Mouse (Mus musculus): ENCODE results near the gene Polrmt. TPM values are rescaled to one million over a fixed set of nuclear protein-coding genes. Genes with fewer than 3 reads are reported as not detected.
A peak's percentile ranks its signal among the peaks of the same experiment; 100 is the strongest.
"Not testable (repeated sequence)": the region's sequence is repeated elsewhere in the genome, so short reads cannot be mapped to it uniquely, and the experiment has no call there.

Polrmt gene
- total RNA-seq, 2 experiments from 2014 or later: 50.1 to 52.6 TPM

- DNase-seq: no peak
These were observed 38.6 kb downstream of the Polrmt start for GRCm38 (mm10) chr10:79707759-79708158.

DNA sequence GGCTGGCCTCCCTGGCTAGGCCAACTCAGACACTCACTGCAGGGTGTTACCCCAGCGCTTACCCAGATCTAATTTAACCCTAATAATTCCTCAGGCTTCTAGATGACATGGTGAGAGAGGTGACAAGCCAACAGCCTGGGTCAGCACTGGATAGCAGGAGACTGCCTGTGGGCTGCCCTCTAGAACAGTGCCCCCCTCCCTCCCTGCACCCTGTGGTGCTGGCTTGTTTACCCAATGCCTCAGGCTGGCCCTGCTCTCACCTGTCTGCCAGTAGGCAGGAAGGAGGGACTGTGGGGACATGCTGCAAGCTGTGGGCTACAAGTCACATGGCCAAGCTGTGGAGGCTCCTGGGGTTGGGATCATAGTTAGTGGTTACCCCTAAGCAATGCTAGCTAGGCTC, 39.2 kb downstream of the Polrmt start:
- DNase-seq: no peak

GRCm38 (mm10) chr10:79706406-79707094, 39.8 kb downstream of the Polrmt start:
- DNase-seq: no peak

DNA sequence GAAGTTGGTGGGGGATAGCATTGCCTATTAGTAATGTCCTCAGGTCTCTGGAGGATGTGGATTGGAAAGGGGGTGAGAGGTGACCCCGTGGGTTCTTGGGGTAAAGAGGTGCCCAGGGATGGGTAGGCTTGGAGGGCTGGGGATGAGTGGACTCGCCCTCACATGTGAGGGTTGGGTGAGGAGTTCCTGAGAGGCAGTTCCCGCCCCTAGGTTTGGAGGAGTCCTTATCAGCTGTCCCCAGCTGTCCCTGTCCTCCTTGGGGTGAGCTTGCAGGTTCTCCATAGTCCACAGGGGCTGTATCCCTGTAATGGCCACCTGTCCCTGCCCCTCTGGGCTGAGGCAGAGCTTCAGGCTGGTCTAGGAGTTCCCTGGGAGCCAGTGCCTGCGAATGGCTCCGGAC, 40.4 kb downstream of the Polrmt start:
- no peak for DNase-seq

- DNase-seq: no peak
These were observed 41.4 kb downstream of the Polrmt start for GRCm38 (mm10) chr10:79704970-79705360.

DNA sequence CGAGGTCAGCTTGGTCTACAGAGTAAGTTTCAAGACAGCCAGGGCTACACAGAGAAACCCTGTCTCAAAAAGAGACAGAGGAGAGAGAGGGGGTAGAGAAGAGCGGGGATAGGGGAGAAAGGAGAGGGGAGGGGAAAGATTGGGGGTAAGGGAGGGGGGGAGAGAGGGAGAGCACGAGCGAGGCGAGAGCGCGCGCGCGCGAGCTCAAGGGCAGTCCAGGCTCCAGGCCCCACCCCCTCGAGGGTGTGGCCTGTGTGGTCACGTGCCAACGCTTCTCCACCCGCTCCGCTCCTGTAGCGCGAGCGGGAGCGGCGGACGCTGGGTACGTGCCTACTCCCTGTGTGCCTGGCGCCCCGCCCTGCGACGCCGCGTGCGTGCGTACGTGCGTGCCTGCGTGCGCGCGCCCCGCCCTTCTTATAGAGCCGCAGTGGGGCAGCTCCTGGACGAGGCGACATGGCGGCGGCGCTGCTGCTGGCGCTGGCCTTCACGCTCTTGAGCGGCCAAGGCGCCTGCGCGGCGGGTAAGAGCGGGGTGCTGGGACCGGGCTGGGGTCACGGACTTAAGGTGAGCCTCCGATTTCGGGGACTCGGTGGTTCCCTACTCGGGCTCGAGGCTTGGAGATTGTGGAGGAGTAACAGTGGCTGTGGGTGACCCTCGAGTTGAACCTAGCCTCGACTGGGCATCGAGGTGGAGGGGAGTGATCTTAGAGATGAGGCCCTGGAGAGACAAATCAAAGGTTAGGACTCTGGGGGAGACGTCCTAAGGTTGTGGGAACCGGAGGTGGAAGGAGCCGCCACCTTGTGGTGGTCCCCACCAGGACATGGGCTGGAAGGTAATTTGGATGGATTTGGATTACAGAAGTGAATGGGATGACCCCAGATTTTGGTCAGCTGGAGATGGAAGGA, 42.1 kb downstream of the Polrmt start, which contains the start of gene Bsg:
TSS of gene Bsg (plus strand) at position 427 of the 905 bp plus-strand sequence.
- DNase-seq: peak; percentile 98 to 99

GRCm38 (mm10) chr10:79703541-79703940, 42.8 kb downstream of the Polrmt start:
- DNase-seq: no peak

DNA sequence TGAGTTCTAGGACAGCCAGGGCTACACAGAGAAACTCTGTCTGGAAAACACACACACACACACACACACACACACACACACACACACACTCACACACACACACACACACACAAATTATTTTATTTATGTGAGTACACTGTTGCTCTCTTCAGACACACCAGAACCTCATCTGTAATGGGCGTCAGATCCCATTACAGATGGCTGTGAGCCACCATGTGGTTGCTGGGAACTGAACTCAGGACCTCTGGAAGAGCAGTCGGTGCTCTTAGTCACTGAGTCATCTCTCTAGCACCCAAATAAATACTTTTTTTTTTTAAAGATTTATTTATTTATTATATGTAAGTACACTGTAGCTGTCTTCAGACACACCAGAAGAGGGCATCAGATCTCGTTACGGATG, 43.4 kb downstream of the Polrmt start:
- not testable (repeated sequence) for DNase-seq

GRCm38 (mm10) chr10:79701443-79702129, 44.8 kb downstream of the Polrmt start:
- no peak for DNase-seq

DNA sequence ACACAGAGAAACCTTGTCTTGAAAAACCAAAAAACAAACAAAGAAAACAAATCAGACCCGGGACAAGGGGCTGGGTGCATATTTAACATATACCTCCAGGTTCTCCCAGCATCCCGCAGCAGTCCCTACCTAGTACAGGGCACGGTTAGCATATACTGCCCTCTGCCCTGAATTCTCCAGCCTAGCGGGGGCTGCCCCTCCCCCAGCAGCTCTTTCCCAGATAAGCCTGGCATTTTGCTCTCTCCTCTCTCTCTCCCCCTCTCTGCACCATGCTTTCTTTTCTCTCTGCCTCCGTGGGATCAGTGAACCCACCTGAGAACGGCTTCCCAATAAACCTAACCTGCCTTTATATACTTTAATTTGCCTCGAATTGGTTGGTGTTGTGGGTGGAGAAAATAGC, 45.7 kb downstream of the Polrmt start:
- DNase-seq: no peak

DNA sequence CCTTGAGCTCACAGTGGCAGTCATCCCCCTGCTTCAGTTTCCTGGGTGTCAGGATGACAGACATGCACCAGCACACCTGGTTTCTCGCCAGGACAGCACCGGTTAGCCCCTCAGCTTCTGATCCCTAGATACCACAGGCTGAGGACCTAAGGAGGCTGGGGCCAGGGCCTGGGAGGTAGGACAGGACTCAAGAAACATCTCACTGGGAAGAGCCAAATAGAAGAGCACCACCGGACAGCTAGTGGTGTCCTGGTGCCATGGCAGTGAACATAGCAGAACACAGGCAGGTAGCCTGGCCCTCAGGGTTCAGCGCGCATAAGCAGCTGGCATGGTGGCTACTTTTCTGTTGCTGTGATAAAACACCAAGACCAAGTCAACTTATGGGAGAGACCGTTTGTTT, 47.9 kb downstream of the Polrmt start:
- DNase-seq: no peak

- DNase-seq: no peak
These were observed 48.5 kb downstream of the Polrmt start for GRCm38 (mm10) chr10:79697916-79698315.

DNA sequence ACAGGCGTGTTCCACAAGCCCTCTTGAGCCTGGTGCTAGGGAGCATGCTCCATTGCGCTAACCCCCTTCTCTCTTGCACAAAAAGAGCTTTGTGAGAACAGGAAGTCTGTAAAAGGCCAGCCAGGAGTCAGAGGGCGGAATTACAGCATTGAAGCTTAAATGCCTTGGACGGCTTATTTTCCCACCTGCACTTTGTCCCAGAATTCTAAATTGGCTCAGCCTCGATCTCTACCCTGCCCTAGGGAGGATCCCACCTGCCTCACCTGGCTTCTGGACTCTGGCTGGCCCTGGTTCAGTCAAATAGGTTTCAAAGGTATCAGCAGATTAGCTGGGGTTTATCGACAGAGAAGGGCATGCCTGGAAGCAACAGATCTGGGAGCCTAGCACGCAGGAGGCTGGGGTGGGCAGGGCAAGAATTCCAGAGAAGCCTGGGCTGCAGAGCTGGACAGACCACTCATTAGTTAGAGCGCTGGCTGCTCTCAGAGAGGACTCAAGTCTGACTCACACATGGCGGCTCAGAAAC, 50.2 kb downstream of the Polrmt start:
- no peak for DNase-seq

DNA sequence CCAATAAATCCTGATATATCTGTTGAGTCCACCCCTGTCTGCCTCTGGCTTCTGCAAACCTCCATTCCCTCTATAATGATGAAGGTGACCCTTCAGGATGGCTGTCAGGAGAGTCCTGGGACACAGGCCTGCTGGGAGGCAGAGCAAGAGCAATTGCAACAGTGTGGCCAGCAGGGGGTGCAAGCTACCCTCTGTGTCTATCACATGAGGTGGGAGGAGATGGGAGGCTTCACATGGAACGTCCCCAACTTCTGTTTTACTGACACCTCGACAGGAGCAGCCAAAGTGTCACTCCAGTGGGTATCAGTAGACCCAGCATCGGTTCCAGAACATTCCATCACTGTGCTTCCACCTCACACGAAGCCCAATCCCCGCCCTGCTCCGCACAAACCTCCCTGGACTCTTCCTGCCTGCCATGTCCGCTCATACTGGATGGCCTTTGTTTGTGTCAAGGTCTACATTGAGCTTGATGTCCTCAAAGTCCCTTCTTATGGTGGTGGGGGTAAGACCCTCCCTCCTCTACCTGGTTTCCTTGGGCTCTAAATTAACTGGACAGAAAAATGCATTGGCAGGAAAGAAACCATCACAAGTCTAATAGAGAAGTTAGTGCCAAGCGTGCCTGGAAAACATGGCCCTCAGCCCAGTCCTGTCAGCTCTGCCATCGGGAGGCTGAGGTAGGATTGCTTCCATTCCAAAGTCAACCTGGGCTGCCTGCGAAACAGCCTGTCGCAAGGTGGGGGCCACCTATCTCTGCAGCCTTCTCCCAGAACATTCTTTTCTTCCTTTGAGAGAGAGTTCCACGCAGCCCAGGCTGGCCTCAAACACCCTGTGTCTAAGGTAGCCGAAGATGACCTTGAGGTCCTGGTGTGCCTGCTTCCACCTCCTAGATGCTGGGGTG, 50.9 kb downstream of the Polrmt start:
- DNase-seq: peak in 1 of 2 experiments; percentile 67

DNA sequence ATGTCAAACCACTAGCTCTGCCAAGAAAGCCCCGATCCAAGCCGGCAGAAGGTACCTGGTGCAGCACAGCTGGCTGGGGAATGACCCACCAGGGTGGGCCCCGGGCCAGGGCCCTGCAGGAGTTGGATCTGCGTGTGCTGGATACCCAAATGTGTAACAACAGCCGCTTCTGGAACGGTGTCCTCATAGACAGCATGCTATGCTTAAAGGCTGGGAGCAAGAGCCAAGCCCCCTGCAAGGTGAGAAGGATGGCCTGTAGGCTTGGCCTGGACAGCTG, 52.1 kb downstream of the Polrmt start:
- DNase-seq: no peak

GRCm38 (mm10) chr10:79693580-79694378, 52.6 kb downstream of the Polrmt start:
- DNase-seq: no peak

DNA sequence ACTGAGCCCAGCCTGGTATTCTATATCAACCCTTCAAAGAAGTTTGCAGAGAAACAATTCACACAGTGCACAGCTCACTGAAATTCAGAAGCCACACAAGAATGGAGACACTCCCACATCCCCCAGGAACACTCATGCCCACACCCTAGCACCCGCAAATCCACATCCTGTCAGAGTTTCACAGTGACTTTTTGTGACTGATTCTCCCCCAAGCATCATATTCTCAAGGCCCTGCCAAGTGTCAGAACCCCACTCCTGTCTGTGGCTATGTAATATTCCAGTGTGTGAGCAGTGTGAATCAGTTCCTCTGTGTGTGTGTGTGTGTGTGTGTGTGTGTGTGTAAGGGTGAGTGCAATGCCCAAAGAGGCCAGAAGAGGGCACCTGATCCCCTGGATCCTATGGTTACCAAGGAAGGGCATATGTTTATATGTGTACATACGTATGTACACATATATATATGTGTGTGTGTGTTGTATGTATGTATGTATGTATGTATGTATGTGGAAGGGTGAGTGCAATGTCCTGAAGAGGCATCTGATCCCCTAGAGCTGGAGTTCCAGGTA, 54.3 kb downstream of the Polrmt start:
- no peak for DNase-seq

- no peak for DNase-seq
These were observed 57.2 kb downstream of the Polrmt start for GRCm38 (mm10) chr10:79689178-79689577.

DNA sequence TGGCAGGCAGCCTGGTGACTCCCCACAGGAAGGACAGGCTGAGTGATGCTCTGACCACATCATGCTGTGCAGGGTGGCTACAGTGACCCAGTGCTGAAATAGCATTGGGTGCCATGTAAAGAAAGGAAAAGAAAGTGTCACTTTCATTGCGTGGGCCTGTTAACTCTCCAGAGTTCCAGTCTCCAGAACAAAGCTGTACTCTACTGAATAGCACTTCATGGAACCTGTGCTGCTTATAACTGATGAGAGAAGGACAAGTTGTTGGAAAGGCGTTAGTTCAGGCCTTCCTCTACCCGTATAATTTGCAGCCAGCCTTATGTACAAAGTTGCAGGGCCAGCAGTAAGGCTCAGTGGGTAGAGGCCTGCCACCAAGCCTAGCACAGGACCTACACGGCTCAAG, 57.7 kb downstream of the Polrmt start, which contains the start of gene Gzmm:
TSS of gene Gzmm (plus strand) at position 301 of the 400 bp plus-strand sequence.
- DNase-seq: no peak

- no peak for DNase-seq
These were observed 58.9 kb downstream of the Polrmt start for GRCm38 (mm10) chr10:79687513-79687912.

DNA sequence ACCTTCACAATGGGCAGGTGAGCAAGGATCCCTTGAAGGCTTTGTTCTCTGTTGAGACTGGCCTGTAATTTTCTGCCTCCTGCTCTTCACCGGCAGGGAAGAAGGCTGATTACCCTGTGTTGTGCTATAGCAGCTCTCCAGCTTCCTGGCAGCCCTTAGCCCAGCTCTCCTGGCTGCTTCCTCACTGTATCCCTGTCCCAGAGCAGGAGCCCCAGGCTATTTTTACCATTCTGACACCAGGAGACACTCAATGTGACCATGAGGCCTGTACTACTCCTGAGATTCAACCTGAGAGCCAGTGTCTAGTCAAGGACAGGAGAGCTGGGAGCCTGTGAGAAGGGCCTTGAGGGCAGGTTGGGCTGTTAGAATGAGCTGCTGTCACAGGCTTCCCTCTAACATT, 59.7 kb downstream of the Polrmt start:
- no peak for DNase-seq

All from layer of hippocampus, postnatal 36 days (tissue).